Mouse (Mus musculus): ENCODE measurements at regions not wholly inside any gene's neighbourhood (a gene's known extent, or its start where the extent isn't known, plus 50 kb on each side); places are given as distances from the start of the nearest gene placed in this dataset.

DNA sequence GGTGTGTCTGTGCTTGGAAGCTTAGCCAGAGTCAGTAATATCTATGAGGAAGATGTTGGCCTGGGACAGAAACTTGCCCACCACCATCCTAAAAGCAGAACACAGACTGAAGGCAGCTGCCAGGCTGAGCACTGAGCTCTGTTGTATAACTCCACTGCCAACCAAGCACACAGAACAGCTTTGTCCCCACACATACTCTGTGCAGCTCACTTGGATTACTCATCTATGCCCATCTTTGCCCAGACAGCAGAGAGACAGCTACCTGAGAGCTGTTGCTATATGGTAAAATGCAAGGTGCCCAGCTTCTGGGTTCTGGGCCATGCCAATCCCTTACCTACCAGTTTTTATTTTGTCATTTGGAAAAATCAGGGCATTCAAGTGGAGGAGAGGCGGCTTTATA, 80.4 kb upstream of the Stmnd1 start:
- Histone ChIP-seq H3K27me3 (ENCODE audit: control insufficient read depth, insufficient read depth, low read length) (no peaks in the 10 kb centered on the region), H3K27ac (ENCODE audit: control insufficient read depth, insufficient read depth, low read length) (no peak overlapping the region), H3K4me3 (ENCODE audit: control insufficient read depth, insufficient read depth, low read length) (no peak overlapping the region), H3K4me1 (replicated peaks; ENCODE audit: control insufficient read depth, insufficient read depth, low read length) (no peaks in the 10 kb centered on the region), H3K36me3 (ENCODE audit: control insufficient read depth, insufficient read depth, low read length) (no peaks in the 10 kb centered on the region)
- TF ChIP-seq POLR2A (IDR thresholded peaks at IDR 0.05; ENCODE audit: control insufficient read depth, extremely low read depth, insufficient read depth, low read length, poor library complexity), result no peak
- no peak for TF ChIP-seq CTCF (IDR thresholded peaks at IDR 0.05; ENCODE audit: borderline replicate concordance, control insufficient read depth, extremely low read depth, insufficient read depth, low read length, poor library complexity)
- WGBS, result 93% methylated on average over 1 of the region's 1 CpGs
- DNase-seq, result no peak

- no peak for DNase-seq
- Histone ChIP-seq H3K27ac (ENCODE audit: control insufficient read depth, insufficient read depth, low read length) (no peak overlapping the region), H3K36me3 (ENCODE audit: control insufficient read depth, insufficient read depth, low read length) (no peaks in the 10 kb centered on the region), H3K4me3 (ENCODE audit: control insufficient read depth, insufficient read depth, low read length) (no peak overlapping the region), H3K4me1 (replicated peaks; ENCODE audit: control insufficient read depth, insufficient read depth, low read length) (no peaks in the 10 kb centered on the region), H3K27me3 (ENCODE audit: control insufficient read depth, insufficient read depth, low read length) (no peaks in the 10 kb centered on the region)
- TF ChIP-seq POLR2A (IDR thresholded peaks at IDR 0.05; ENCODE audit: control insufficient read depth, extremely low read depth, insufficient read depth, low read length, poor library complexity) (no peak), CTCF (IDR thresholded peaks at IDR 0.05; ENCODE audit: borderline replicate concordance, control insufficient read depth, extremely low read depth, insufficient read depth, low read length, poor library complexity) (no peak)
- 88% methylated on average over 2 of the region's 2 CpGs for WGBS
These were observed 83.8 kb upstream of the Stmnd1 start for GRCm38 (mm10) chr13:46189726-46190125.

GRCm38 (mm10) chr13:46182851-46183250, 90.7 kb upstream of the Stmnd1 start:
- WGBS, result 94% methylated on average over 8 of the region's 8 CpGs
- H3K4me1 ChIP-seq (replicated peaks; ENCODE audit: control insufficient read depth, insufficient read depth, low read length), result no peaks in the 10 kb centered on the region
- H3K4me3 ChIP-seq (ENCODE audit: control insufficient read depth, insufficient read depth, low read length), result no peak overlapping the region
- H3K27me3 ChIP-seq (ENCODE audit: control insufficient read depth, insufficient read depth, low read length), result no peaks in the 10 kb centered on the region
- no peaks in the 10 kb centered on the region for H3K36me3 ChIP-seq (ENCODE audit: control insufficient read depth, insufficient read depth, low read length)
- DNase-seq, result no peak
- H3K27ac ChIP-seq (ENCODE audit: control insufficient read depth, insufficient read depth, low read length), result no peak overlapping the region
- TF ChIP-seq POLR2A (IDR thresholded peaks at IDR 0.05; ENCODE audit: control insufficient read depth, extremely low read depth, insufficient read depth, low read length, poor library complexity), result no peak
- TF ChIP-seq CTCF (IDR thresholded peaks at IDR 0.05; ENCODE audit: borderline replicate concordance, control insufficient read depth, extremely low read depth, insufficient read depth, low read length, poor library complexity), result no peak

DNA sequence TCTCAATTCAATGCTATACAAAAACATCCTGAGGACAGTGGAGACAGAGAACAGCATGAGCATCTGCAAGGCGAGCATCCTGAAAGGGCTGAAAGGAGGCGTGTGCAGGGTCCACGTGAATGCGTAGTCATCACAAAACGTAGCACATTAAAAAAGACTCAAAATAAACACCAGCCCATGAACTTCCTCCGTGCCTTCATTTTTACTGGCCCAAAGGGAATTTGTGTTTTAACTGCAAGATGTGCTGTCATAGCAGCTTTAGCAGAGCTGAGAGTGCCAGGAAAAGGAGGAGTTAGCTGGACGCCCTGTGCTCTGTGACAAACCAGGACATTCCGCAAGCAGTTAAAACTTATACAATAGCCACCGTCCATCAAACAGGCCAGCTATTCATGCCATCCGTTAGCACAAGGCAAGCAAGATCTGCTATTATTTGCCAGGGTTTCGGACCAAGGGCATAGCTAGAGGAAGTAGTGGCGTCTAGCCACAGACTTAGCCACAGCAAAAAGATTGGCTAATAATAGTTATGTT, 92.9 kb upstream of the Stmnd1 start:
- no peak for DNase-seq

DNA sequence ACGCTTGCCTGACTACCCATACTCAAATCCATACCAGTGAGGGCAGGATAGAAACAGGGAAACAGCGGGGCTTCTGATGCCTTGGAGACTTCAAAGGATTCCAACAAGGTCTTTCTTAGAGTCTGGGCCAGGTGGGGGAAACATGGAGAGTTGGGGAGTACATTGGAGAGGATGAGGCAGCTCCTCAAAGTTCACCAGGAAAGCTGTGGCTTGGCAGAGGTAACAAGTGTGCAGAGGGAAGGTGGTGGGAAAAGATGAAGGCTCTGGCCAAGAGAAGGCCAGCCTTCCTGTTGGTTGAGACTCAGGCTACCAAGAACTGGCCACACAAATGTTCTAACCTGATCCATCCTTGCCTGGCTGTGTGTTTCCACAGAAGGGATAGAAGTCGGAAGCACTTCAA, 93.6 kb upstream of the Stmnd1 start:
- no peak for TF ChIP-seq POLR2A (IDR thresholded peaks at IDR 0.05; ENCODE audit: control insufficient read depth, extremely low read depth, insufficient read depth, low read length, poor library complexity)
- no peak for TF ChIP-seq CTCF (IDR thresholded peaks at IDR 0.05; ENCODE audit: borderline replicate concordance, control insufficient read depth, extremely low read depth, insufficient read depth, low read length, poor library complexity)
- Histone ChIP-seq H3K27ac (ENCODE audit: control insufficient read depth, insufficient read depth, low read length) (no peak overlapping the region), H3K36me3 (ENCODE audit: control insufficient read depth, insufficient read depth, low read length) (no peaks in the 10 kb centered on the region), H3K4me3 (ENCODE audit: control insufficient read depth, insufficient read depth, low read length) (no peak overlapping the region), H3K4me1 (replicated peaks; ENCODE audit: control insufficient read depth, insufficient read depth, low read length) (no peaks in the 10 kb centered on the region), H3K27me3 (ENCODE audit: control insufficient read depth, insufficient read depth, low read length) (no peaks in the 10 kb centered on the region)
- WGBS, result 96% methylated on average over 3 of the region's 3 CpGs
- no peak for DNase-seq

More for the DNA sequence above, 92.9 kb upstream of the Stmnd1 start:
- Histone ChIP-seq H3K4me3 (ENCODE audit: control insufficient read depth, insufficient read depth, low read length) (no peak overlapping the region), H3K27me3 (ENCODE audit: control insufficient read depth, insufficient read depth, low read length) (no peaks in the 10 kb centered on the region), H3K36me3 (ENCODE audit: control insufficient read depth, insufficient read depth, low read length) (no peaks in the 10 kb centered on the region), H3K4me1 (replicated peaks; ENCODE audit: control insufficient read depth, insufficient read depth, low read length) (no peaks in the 10 kb centered on the region), H3K27ac (ENCODE audit: control insufficient read depth, insufficient read depth, low read length) (no peak overlapping the region)
- 9% methylated on average over 12 of the region's 12 CpGs for WGBS
- no peak for TF ChIP-seq CTCF (IDR thresholded peaks at IDR 0.05; ENCODE audit: borderline replicate concordance, control insufficient read depth, extremely low read depth, insufficient read depth, low read length, poor library complexity)
- no peak for TF ChIP-seq POLR2A (IDR thresholded peaks at IDR 0.05; ENCODE audit: control insufficient read depth, extremely low read depth, insufficient read depth, low read length, poor library complexity)

DNA sequence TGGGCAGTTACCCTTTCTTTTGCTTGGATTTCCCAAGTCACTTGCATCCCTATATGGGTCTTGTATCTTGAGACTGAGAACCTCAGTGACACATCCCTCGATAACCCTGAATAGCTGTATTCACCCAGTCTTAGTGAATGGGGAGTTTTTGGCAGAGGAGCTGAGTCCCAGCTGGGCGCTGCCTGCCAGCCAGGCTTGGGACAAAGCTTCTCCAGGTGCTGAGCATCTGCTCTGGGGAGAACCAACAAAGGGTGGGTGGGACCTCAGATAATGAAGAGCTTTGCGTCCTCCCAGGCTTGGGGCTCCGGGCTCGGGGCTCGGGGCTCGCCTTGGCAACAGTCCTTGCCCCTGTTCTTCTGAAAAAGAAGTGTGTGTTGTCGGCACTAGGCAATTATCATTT, 100.4 kb upstream of the Stmnd1 start:
- no peak for TF ChIP-seq CTCF (IDR thresholded peaks at IDR 0.05; ENCODE audit: borderline replicate concordance, control insufficient read depth, extremely low read depth, insufficient read depth, low read length, poor library complexity)
- no peak for TF ChIP-seq POLR2A (IDR thresholded peaks at IDR 0.05; ENCODE audit: control insufficient read depth, extremely low read depth, insufficient read depth, low read length, poor library complexity)
- no peak for DNase-seq
- no peaks in the 10 kb centered on the region for H3K27me3 ChIP-seq (ENCODE audit: control insufficient read depth, insufficient read depth, low read length)
- no peak overlapping the region for H3K4me3 ChIP-seq (ENCODE audit: control insufficient read depth, insufficient read depth, low read length)
- no peaks in the 10 kb centered on the region for H3K4me1 ChIP-seq (replicated peaks; ENCODE audit: control insufficient read depth, insufficient read depth, low read length)
- WGBS, result 93% methylated on average over 8 of the region's 8 CpGs
- no peak overlapping the region for H3K27ac ChIP-seq (ENCODE audit: control insufficient read depth, insufficient read depth, low read length)
- no peaks in the 10 kb centered on the region for H3K36me3 ChIP-seq (ENCODE audit: control insufficient read depth, insufficient read depth, low read length)

GRCm38 (mm10) chr13:46162025-46162374, 111.5 kb upstream of the Stmnd1 start:
- WGBS, result 7% methylated on average over 10 of the region's 10 CpGs

More at GRCm38 (mm10) chr13:46162025-46162374, 111.5 kb upstream of the Stmnd1 start:
- Histone ChIP-seq H3K4me3 (ENCODE audit: control insufficient read depth, insufficient read depth, low read length) (no peak overlapping the region), H3K27me3 (ENCODE audit: control insufficient read depth, insufficient read depth, low read length) (no peaks in the 10 kb centered on the region), H3K36me3 (ENCODE audit: control insufficient read depth, insufficient read depth, low read length) (no peaks in the 10 kb centered on the region), H3K27ac (ENCODE audit: control insufficient read depth, insufficient read depth, low read length) (no peak overlapping the region), H3K4me1 (replicated peaks; ENCODE audit: control insufficient read depth, insufficient read depth, low read length) (0 out of 2 replicates have a peak, but pooled peaks cover 3% of the 10 kb centered on the region)
- peak; percentile 51 for DNase-seq
- TF ChIP-seq CTCF (IDR thresholded peaks at IDR 0.05; ENCODE audit: borderline replicate concordance, control insufficient read depth, extremely low read depth, insufficient read depth, low read length, poor library complexity) (peak; percentile 82; the same call in 1 of the 2 replicates), POLR2A (IDR thresholded peaks at IDR 0.05; ENCODE audit: control insufficient read depth, extremely low read depth, insufficient read depth, low read length, poor library complexity) (no peak)
